Mouse (Mus musculus) intestine, embryonic 14.5 days (tissue): ENCODE measurements around the gene Inhbb. TPM values are rescaled to one million over a fixed set of nuclear protein-coding genes. Genes with fewer than 3 reads are reported as not detected.
A peak's percentile ranks its signal among the peaks of the same experiment; 100 is the strongest.

Source experiments
- ATAC-seq: fragments of 200-750 bp; cut with Nextera tagmentation; replicated peaks from 2 replicates; pipeline ENCODE4 v1.8.0; 2017; ENCODE audit warnings: low read depth, moderate number of reproducible peaks, moderate TSS enrichment, moderate library complexity; ENCODE audit not compliant: low FRiP score, low TSS enrichment
- DNase-seq: peaks from one replicate; pipeline ENCODE4 v3.0.0-alpha.2; 2018; ENCODE audit warnings: low spot score
- H3K27ac ChIP-seq: fragments of 300-500 bp; sonication (generic); 2 replicates; pipeline ENCODE4 v1.5.1; 2014; ENCODE audit warnings: low read depth, mild to moderate bottlenecking, control low read depth
- H3K27me3 ChIP-seq: fragments of 300-500 bp; sonication (generic); replicated peaks from 2 replicates; pipeline ENCODE4 v1.6.1; 2014; ENCODE audit warnings: low read length, control low read depth; ENCODE audit not compliant: control insufficient read depth, insufficient read depth
- H3K36me3 ChIP-seq: fragments of 300-500 bp; sonication (generic); 2 replicates; pipeline ENCODE4 v1.6.1; 2014; ENCODE audit warnings: low read length, control low read depth; ENCODE audit not compliant: control insufficient read depth, insufficient read depth
- H3K4me1 ChIP-seq: fragments of 300-500 bp; sonication (generic); replicated peaks from 2 replicates; pipeline ENCODE4 v1.6.1; 2014; ENCODE audit warnings: low read length, control low read depth, mixed read lengths; ENCODE audit not compliant: control insufficient read depth, insufficient read depth
- H3K4me2 ChIP-seq: fragments of 300-500 bp; sonication (generic); 2 replicates; pipeline ENCODE4 v1.6.1; 2014; ENCODE audit warnings: low read length
- H3K4me3 ChIP-seq: fragments of 300-500 bp; sonication (generic); 2 replicates; pipeline ENCODE4 v1.5.1; 2014; ENCODE audit warnings: low read depth, low read length, control low read depth, mixed read lengths
- H3K9ac ChIP-seq: fragments of 300-500 bp; sonication (generic); 2 replicates; pipeline ENCODE4 v1.6.1; 2014; ENCODE audit warnings: mild to moderate bottlenecking, low read length
- H3K9me3 ChIP-seq: fragments of 300-500 bp; sonication (generic); 2 replicates; pipeline ENCODE4 v1.6.1; 2016; ENCODE audit warnings: low read length, control low read depth; ENCODE audit not compliant: control insufficient read depth
- WGBS: fragments of 180-500 bp; shearing (Covaris S2); extraction: QIAGEN DNeasy Blood & Tissue Kit; methylation state at CpG from one replicate; pipeline ENCODE4 v1.1.7; 2014; 5-methylcytosine and 5-hydroxymethylcytosine counted together
- polyA plus RNA-seq: library from polyadenylated mRNA; unstranded; fragments of >200 nt; fragmentation: Nextera tagmentation; extraction: Ambion mirVana; gene quantifications from 2 replicates; pipeline ENCODE4 v1.2.1, GENCODE M21; 2014

The Inhbb gene
- polyA plus RNA-seq, 1 experiment from 2014 or later, result 0.08 TPM

- ATAC-seq, result no peak
- 75% methylated on average over 7 of the region's 7 CpGs for WGBS
- H3K9me3 ChIP-seq, result no peaks in the 10 kb centered on the region
- DNase-seq, result no peak
- H3K4me1 ChIP-seq, result no peaks in the 10 kb centered on the region
- no peak overlapping the region for H3K4me2 ChIP-seq
- H3K36me3 ChIP-seq, result no peaks in the 10 kb centered on the region
- H3K9ac ChIP-seq, result no peak overlapping the region
- no peak overlapping the region for H3K4me3 ChIP-seq
- no peaks in the 10 kb centered on the region for H3K27me3 ChIP-seq
- no peak overlapping the region for H3K27ac ChIP-seq
Observed at GRCm38 (mm10) chr1:119397839-119398238, 24.2 kb downstream of the Inhbb start.

- Histone ChIP-seq H3K9me3 (no peaks in the 10 kb centered on the region), H3K27me3 (no peaks in the 10 kb centered on the region), H3K4me1 (no peaks in the 10 kb centered on the region; the same call in 1 of the 2 replicates), H3K9ac (no peak overlapping the region), H3K4me2 (no peak overlapping the region), H3K4me3 (no peak overlapping the region), H3K27ac (no peak overlapping the region), H3K36me3 (no peaks in the 10 kb centered on the region)
- ATAC-seq, result no peak
- DNase-seq, result no peak
- WGBS, result 52% methylated on average over 3 of the region's 3 CpGs
Observed at GRCm38 (mm10) chr1:119391311-119391710, 30.7 kb downstream of the Inhbb start.

DNA sequence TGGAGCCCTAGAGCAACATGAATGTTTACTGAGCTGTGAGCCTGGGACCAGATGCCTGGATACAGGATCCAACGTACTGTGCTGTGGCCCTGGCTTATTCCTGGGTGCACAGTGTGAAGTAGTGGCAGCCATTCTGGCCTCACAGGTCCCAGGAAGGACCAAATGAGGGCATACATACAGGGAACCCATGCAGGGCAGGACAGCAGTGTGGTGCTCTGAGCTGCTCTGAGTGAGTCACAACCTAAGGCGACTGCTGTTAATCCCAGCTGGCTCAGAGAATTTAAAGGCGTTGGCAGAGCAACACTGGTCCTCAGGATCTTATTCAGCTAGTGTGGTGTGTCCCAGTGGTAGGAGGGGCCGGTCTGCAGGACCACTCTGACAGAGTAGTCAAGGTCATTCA lies 31.4 kb downstream of the Inhbb start:
- Histone ChIP-seq H3K36me3 (no peaks in the 10 kb centered on the region), H3K4me2 (no peak overlapping the region), H3K4me1 (no peaks in the 10 kb centered on the region; the same call in 1 of the 2 replicates), H3K4me3 (no peak overlapping the region), H3K9ac (no peak overlapping the region), H3K27me3 (no peaks in the 10 kb centered on the region), H3K27ac (no peak overlapping the region), H3K9me3 (no peaks in the 10 kb centered on the region)
- WGBS, result 58% methylated on average over 4 of the region's 4 CpGs
- ATAC-seq, result no peak
- no peak for DNase-seq

DNA sequence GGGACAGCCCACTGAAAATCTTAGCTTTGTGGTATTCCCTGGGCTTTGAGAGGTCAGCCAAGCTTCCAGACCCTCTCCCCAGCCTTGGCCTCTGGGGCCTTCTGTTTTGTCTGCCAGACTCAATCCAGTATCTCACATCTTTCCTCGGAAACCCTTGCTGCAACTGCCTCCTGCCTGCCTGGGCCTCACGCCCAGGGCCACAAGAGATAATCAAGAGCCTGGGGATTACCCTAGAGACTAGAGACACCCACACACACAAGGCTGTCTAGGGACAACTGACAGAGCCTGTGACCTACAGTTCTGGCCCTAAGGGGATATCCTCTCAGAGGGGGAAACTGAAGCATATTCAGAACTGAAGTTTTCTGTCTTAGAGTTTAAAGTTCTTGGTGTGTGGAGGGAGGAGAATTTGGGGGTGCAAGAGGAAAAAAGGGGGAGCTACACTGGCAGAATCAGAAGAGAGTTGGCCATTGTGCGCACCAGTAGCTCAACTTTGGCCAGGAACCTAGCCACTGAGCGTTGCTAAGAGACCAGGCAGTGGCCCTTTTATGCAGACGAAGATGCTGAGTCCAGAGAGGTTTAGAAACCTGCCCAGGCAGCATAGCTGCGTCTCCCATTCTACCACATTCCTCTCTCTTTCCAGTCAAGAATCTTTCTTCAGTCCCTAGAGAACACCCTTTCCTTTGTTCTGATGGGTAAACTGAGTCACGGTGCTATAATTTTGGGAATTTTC lies 32.1 kb downstream of the Inhbb start:
- H3K9me3 ChIP-seq, result no peaks in the 10 kb centered on the region
- no peaks in the 10 kb centered on the region for H3K27me3 ChIP-seq
- no peak overlapping the region for H3K27ac ChIP-seq
- H3K4me3 ChIP-seq, result no peak overlapping the region
- H3K36me3 ChIP-seq, result no peaks in the 10 kb centered on the region
- no peaks in the 10 kb centered on the region; the same call in 1 of the 2 replicates for H3K4me1 ChIP-seq
- ATAC-seq (no peak), DNase-seq (no peak)
- no peak overlapping the region for H3K9ac ChIP-seq
- 55% methylated on average over 7 of the region's 7 CpGs for WGBS
- H3K4me2 ChIP-seq, result no peak overlapping the region

DNA sequence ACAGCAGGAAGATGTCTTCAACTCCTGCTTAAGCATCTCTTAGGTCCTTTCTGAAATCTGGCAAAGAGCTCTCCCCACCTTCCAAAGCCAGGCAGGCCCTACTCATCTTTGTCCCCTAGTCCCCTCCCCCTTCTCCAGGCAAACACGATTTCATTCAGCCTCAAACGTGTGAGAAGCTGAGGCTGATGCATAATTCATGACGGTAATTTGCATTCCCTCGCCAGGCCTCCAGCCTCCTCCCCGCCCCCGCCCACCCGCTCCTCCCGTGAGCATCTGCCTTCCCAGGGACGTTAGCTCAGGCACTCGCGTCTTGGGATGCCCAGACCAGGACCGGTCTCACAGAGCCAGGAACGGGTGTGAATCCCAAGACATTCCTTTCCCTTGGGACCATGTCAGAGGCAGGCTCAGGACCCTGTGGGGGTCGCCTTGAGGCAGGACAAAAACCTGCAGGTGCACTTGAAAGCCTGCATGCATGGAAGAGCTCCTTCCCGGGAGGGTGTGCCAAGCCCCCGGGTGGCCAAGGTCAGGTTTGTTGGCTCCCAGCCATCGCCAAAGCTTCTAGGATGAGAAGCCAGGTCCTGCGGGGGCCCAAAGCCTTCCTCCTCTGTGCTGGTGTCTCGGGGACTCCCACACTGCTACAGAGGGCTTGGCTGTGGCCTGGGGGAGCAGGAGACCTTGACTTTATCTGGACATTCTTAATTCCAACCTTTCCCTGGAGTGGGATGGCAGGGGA lies 33.2 kb downstream of the Inhbb start:
- Histone ChIP-seq H3K4me3 (no peak overlapping the region), H3K36me3 (no peaks in the 10 kb centered on the region), H3K27ac (no peak overlapping the region), H3K9me3 (no peaks in the 10 kb centered on the region), H3K9ac (no peak overlapping the region), H3K4me2 (no peak overlapping the region), H3K4me1 (no peaks in the 10 kb centered on the region; the same call in 1 of the 2 replicates), H3K27me3 (no peaks in the 10 kb centered on the region)
- WGBS, result 6% methylated on average over 19 of the region's 19 CpGs
- no peak for DNase-seq
- peak; percentile 34; the same call in 1 of the 2 replicates for ATAC-seq

DNA sequence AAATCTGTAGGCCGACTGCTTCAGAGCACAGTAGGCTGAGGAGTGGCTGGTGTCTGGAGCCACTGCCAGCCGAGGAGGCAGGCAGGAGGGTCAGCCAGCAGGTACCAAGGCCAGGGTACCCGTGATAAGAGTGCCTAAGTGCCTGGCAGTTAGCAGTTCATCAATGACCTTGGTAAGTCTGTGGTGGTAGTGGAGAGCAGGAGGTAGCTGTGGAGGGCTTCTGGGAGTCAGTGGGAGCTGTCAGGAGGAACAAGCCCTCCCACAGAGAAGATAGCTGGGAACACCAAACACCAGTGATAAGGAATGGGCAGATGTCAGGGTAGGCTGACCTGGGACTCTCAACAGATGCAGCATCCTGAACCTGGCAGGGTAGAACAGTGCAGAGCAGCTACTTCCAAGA lies 35.7 kb downstream of the Inhbb start:
- Histone ChIP-seq H3K4me1 (no peaks in the 10 kb centered on the region; the same call in 1 of the 2 replicates), H3K36me3 (no peaks in the 10 kb centered on the region), H3K4me3 (no peak overlapping the region), H3K9ac (no peak overlapping the region), H3K9me3 (no peaks in the 10 kb centered on the region), H3K27ac (no peak overlapping the region), H3K4me2 (no peak overlapping the region), H3K27me3 (no peaks in the 10 kb centered on the region)
- ATAC-seq, result no peak
- 76% methylated on average over 3 of the region's 3 CpGs for WGBS
- DNase-seq, result no peak

DNA sequence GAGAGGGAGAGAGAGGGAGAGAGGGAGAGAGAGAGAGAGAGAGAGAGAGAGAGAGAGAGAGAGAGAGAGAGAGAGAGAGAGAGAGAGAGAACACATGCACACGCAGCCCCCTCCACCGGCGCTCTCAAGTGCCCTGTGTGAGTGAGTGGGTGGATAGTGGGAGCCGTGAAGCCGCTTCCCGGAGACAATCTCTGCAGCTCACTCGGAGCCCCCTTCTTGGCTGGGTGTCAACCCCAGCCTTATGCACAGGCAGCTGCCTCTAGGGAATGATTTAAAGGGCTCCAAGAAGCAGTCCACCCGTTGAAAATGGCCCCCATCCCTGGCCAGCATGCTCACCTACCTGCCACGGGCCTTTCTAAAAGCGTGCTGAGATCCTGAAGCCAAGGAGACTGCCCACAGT lies 38.1 kb downstream of the Inhbb start:
- Histone ChIP-seq H3K4me1 (no peaks in the 10 kb centered on the region; the same call in 1 of the 2 replicates), H3K27me3 (no peaks in the 10 kb centered on the region), H3K4me2 (no peak overlapping the region), H3K27ac (no peak overlapping the region), H3K9me3 (no peaks in the 10 kb centered on the region), H3K9ac (no peak overlapping the region), H3K4me3 (no peak overlapping the region), H3K36me3 (no peaks in the 10 kb centered on the region)
- no peak for ATAC-seq
- WGBS, result 60% methylated on average over 10 of the region's 10 CpGs
- no peak for DNase-seq

DNA sequence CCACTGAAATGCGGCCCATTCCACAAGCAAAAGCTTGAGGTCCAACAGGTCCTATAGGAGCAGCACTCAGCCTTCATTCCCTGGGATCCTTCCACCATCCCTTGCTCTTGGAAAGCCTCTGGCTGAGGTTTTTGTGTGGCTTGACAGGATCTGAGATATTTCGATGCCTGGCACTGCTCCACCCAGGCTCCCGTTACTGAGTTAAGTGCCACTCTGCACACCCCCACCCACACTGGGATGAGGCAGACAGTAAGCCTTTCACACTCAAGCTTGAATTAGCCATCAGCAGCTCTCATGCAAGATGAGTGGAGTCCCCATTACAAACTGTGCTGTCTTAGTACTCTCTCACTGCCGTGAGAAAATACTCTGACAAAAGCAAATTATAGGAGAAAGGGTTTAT lies 41.4 kb downstream of the Inhbb start:
- ATAC-seq, result no peak
- Histone ChIP-seq H3K4me1 (no peaks in the 10 kb centered on the region), H3K4me2 (no peak overlapping the region), H3K27ac (no peak overlapping the region), H3K9me3 (no peaks in the 10 kb centered on the region), H3K9ac (no peak overlapping the region), H3K36me3 (no peaks in the 10 kb centered on the region), H3K4me3 (no peak overlapping the region), H3K27me3 (no peaks in the 10 kb centered on the region)
- no peak for DNase-seq
- 88% methylated on average over 4 of the region's 4 CpGs for WGBS
